Mouse (Mus musculus) layer of hippocampus, adult 2 months (tissue): ENCODE measurements at regions not wholly inside any gene's neighbourhood (a gene's known extent, or its start where the extent isn't known, plus 50 kb on each side); places are given as distances from the start of the nearest gene placed in this dataset.
A peak's percentile ranks its signal among the peaks of the same experiment; 100 is the strongest.

Experiments
- DNase-seq, 2 experiments: peaks; one replicate each; pipeline ENCODE4 v3.0.0; 2022; ENCODE audit warnings: low spot score in 2 of 2
- H3K27ac ChIP-seq: fragments of 200-600 bp; 2 replicates; pipeline ENCODE4 v1.8.1; 2022
- H3K4me3 ChIP-seq: fragments of 200-600 bp; 2 replicates; pipeline ENCODE4 v1.8.1; 2022; ENCODE audit warnings: mild to moderate bottlenecking
- CTCF ChIP-seq: fragments of 200-600 bp; conservative IDR thresholded peaks from 2 replicates; pipeline ENCODE4 v1.8.1; 2022; ENCODE audit warnings: antibody characterized with exemption, mild to moderate bottlenecking, moderate library complexity

GRCm38 (mm10) chr2:75392041-75392440 is 267.0 kb upstream of the Hnrnpa3 start:
- Histone ChIP-seq H3K4me3 (no peak overlapping the region), H3K27ac (no peak overlapping the region)
- DNase-seq = no peak
- TF ChIP-seq CTCF = no peak

GRCm38 (mm10) chr2:75394928-75395673 is 264.0 kb upstream of the Hnrnpa3 start:
- no peak for TF ChIP-seq CTCF
- H3K4me3 ChIP-seq = no peak overlapping the region
- H3K27ac ChIP-seq = no peak overlapping the region
- DNase-seq = no peak

- no peak overlapping the region for H3K27ac ChIP-seq
- H3K4me3 ChIP-seq = no peak overlapping the region
- DNase-seq = no peak
- no peak for TF ChIP-seq CTCF
These were observed 263.0 kb upstream of the Hnrnpa3 start for GRCm38 (mm10) chr2:75396016-75396415.

GRCm38 (mm10) chr2:75400291-75400870 is 258.7 kb upstream of the Hnrnpa3 start:
- H3K4me3 ChIP-seq = no peak overlapping the region
- no peak for TF ChIP-seq CTCF
- no peak overlapping the region for H3K27ac ChIP-seq
- DNase-seq = no peak

- DNase-seq = no peak
- Histone ChIP-seq H3K27ac (no peak overlapping the region), H3K4me3 (no peak overlapping the region)
- TF ChIP-seq CTCF = no peak
These were observed 255.3 kb upstream of the Hnrnpa3 start for GRCm38 (mm10) chr2:75403791-75404190.

GRCm38 (mm10) chr2:75405524-75406214 is 253.4 kb upstream of the Hnrnpa3 start:
- peak in 1 of 2 experiments; percentile 13 for DNase-seq
- no peak for TF ChIP-seq CTCF
- no peak overlapping the region for H3K27ac ChIP-seq

GRCm38 (mm10) chr2:75406721-75407455 is 252.2 kb upstream of the Hnrnpa3 start:
- no peak for TF ChIP-seq CTCF
- DNase-seq = no peak
- Histone ChIP-seq H3K4me3 (no peak overlapping the region), H3K27ac (no peak overlapping the region)

More at GRCm38 (mm10) chr2:75405524-75406214, 253.4 kb upstream of the Hnrnpa3 start:
- H3K4me3 ChIP-seq = no peak overlapping the region

GRCm38 (mm10) chr2:75407560-75407959 is 251.5 kb upstream of the Hnrnpa3 start:
- TF ChIP-seq CTCF = no peak
- DNase-seq = peak; percentile 49 to 62
- H3K27ac ChIP-seq = no peak overlapping the region

GRCm38 (mm10) chr2:75408016-75408415 is 251.0 kb upstream of the Hnrnpa3 start:
- no peak overlapping the region for H3K27ac ChIP-seq
- H3K4me3 ChIP-seq = no peak overlapping the region
- no peak for DNase-seq
- no peak for TF ChIP-seq CTCF

More at GRCm38 (mm10) chr2:75407560-75407959, 251.5 kb upstream of the Hnrnpa3 start:
- no peak overlapping the region for H3K4me3 ChIP-seq

GRCm38 (mm10) chr2:75409806-75410205 is 249.3 kb upstream of the Hnrnpa3 start:
- H3K27ac ChIP-seq = no peak overlapping the region
- DNase-seq = no peak
- no peak for TF ChIP-seq CTCF
- no peak overlapping the region for H3K4me3 ChIP-seq

- TF ChIP-seq CTCF = no peak
These were observed 246.3 kb upstream of the Hnrnpa3 start for GRCm38 (mm10) chr2:75412735-75413134.

GRCm38 (mm10) chr2:75418689-75419088 is 240.4 kb upstream of the Hnrnpa3 start:
- TF ChIP-seq CTCF = no peak
- H3K27ac ChIP-seq = no peak overlapping the region
- no peak overlapping the region for H3K4me3 ChIP-seq
- no peak for DNase-seq

More at GRCm38 (mm10) chr2:75412735-75413134, 246.3 kb upstream of the Hnrnpa3 start:
- Histone ChIP-seq H3K27ac (no peak overlapping the region), H3K4me3 (no peak overlapping the region)
- DNase-seq = no peak

- Histone ChIP-seq H3K27ac (no peak overlapping the region), H3K4me3 (no peak overlapping the region)
- TF ChIP-seq CTCF = no peak
- DNase-seq = no peak
These were observed 239.9 kb upstream of the Hnrnpa3 start for GRCm38 (mm10) chr2:75419142-75419541.
